8 mouse cellular contexts compared by ENCODE assay signal in genomic region chr2:137109321-137110213, GRCm38 (mm10). TPM values are rescaled to one million over a fixed set of nuclear protein-coding genes. Genes with fewer than 3 reads are reported as not detected.
DNase-seq lines count a peak whose midpoint lies in the region; ATAC-seq and TF ChIP-seq lines count a peak whose summit lies in the region.
"Had no signal": no experiment of that assay in that cellular context is flagged by ENCODE, and none has a peak within 500 bp of the region (broad histone marks: within the 10 kb centered on the region; RNA-seq: fewer than 3 reads in every experiment).

No protein-coding gene starts in this region.

- peak; percentile 52 to 54 for DNase-seq in right cerebral cortex, postnatal 10 days (ENCODE audit: low spot score in 2 of 2)
- DNase-seq in right cerebral cortex, postnatal 14 days, result no peak
- peak; percentile 73 for DNase-seq in hindbrain, postnatal 0 days (ENCODE audit: low spot score)
- no peak for DNase-seq in urinary bladder, adult 18-20 months (ENCODE audit: low spot score in 2 of 2)
- DNase-seq in cerebellum, adult 9-10 months, result no peak

- no peak overlapping the region for H3K4me3 ChIP-seq in forebrain, embryonic 16.5 days (replicated peaks; ENCODE audit: low read length)
- no peak overlapping the region for H3K4me3 ChIP-seq in hindbrain, postnatal 0 days (ENCODE audit: low read length)
- H3K4me3 ChIP-seq in midbrain, embryonic 16.5 days (ENCODE audit: low read depth, low read length), result no peak overlapping the region
- H3K4me3 ChIP-seq: layer of hippocampus, adult 2 months had no signal

- no peak for TF ChIP-seq CTCF in hindbrain, postnatal 0 days (IDR thresholded peaks at IDR 0.05; ENCODE audit: low read depth)

- H3K9me3 ChIP-seq in forebrain, embryonic 16.5 days (ENCODE audit: control insufficient read depth, low read length), result no peaks in the 10 kb centered on the region
- H3K9me3 ChIP-seq in hindbrain, postnatal 0 days (ENCODE audit: low read length), result no peaks in the 10 kb centered on the region
- no peaks in the 10 kb centered on the region for H3K9me3 ChIP-seq in midbrain, embryonic 16.5 days (replicated peaks; ENCODE audit: control insufficient read depth, low read length, poor library complexity, severe bottlenecking)

- H3K9ac ChIP-seq in forebrain, embryonic 16.5 days (replicated peaks; ENCODE audit: low read depth, low read length), result no peak overlapping the region
- H3K9ac ChIP-seq in hindbrain, postnatal 0 days (replicated peaks; ENCODE audit: low read length), result no peak overlapping the region
- H3K9ac ChIP-seq in midbrain, embryonic 16.5 days (ENCODE audit: low read depth, low read length), result no peak overlapping the region

- H3K4me1 ChIP-seq in forebrain, embryonic 16.5 days (replicated peaks; ENCODE audit: control insufficient read depth, insufficient read depth, low read length), result peaks cover 30% of the 10 kb centered on the region
- H3K4me1 ChIP-seq in hindbrain, postnatal 0 days (ENCODE audit: insufficient read depth, low read length), result peaks cover 5% of the 10 kb centered on the region; the same call in 1 of the 2 replicates
- peaks cover 38% of the 10 kb centered on the region for H3K4me1 ChIP-seq in midbrain, embryonic 16.5 days (ENCODE audit: control insufficient read depth, insufficient read depth, low read length)

- no peak overlapping the region for H3K4me2 ChIP-seq in forebrain, embryonic 16.5 days (ENCODE audit: low read length)
- H3K4me2 ChIP-seq in hindbrain, postnatal 0 days (ENCODE audit: low read depth, low read length), result peak overlapping the region; percentile 11; the same call in 1 of the 2 replicates
- H3K4me2 ChIP-seq in midbrain, embryonic 16.5 days (ENCODE audit: low read length), result peak overlapping the region; percentile 25; the same call in 1 of the 2 replicates

- no peak overlapping the region for H3K27ac ChIP-seq in forebrain, embryonic 16.5 days (ENCODE audit: low read length)
- H3K27ac ChIP-seq in hindbrain, postnatal 0 days, result peak overlapping the region; percentile 1; the same call in 1 of the 2 replicates
- no peak overlapping the region; the same call in 1 of the 2 replicates for H3K27ac ChIP-seq in midbrain, embryonic 16.5 days (ENCODE audit: low read length)
- H3K27ac ChIP-seq: layer of hippocampus, adult 2 months had no signal

- peaks cover 6% of the 10 kb centered on the region for H3K27me3 ChIP-seq in forebrain, embryonic 16.5 days (replicated peaks; ENCODE audit: control insufficient read depth, insufficient read depth, low read length)
- no peaks in the 10 kb centered on the region for H3K27me3 ChIP-seq in hindbrain, postnatal 0 days (ENCODE audit: insufficient read depth, low read length)
- H3K27me3 ChIP-seq in midbrain, embryonic 16.5 days (ENCODE audit: control insufficient read depth, insufficient read depth, low read depth, low read length), result no peaks in the 10 kb centered on the region; the same call in 1 of the 2 replicates

- H3K36me3 ChIP-seq in forebrain, embryonic 16.5 days (ENCODE audit: control insufficient read depth, insufficient read depth), result no peaks in the 10 kb centered on the region
- no peaks in the 10 kb centered on the region for H3K36me3 ChIP-seq in hindbrain, postnatal 0 days (ENCODE audit: insufficient read depth, low read length)
- no peaks in the 10 kb centered on the region for H3K36me3 ChIP-seq in midbrain, embryonic 16.5 days (ENCODE audit: control insufficient read depth, insufficient read depth, low read length)

- 18% methylated on average over 15 of the region's 15 CpGs for WGBS in forebrain, embryonic 16.5 days
- 26% methylated on average over 15 of the region's 15 CpGs for WGBS in hindbrain, postnatal 0 days
- WGBS in midbrain, embryonic 16.5 days, result 19% methylated on average over 15 of the region's 15 CpGs

- peak; percentile 77 for ATAC-seq in forebrain, embryonic 16.5 days
- peak; percentile 73 for ATAC-seq in hindbrain, postnatal 0 days
- ATAC-seq in midbrain, embryonic 16.5 days, result peak; percentile 72

RNA-seq across cellular contexts. Expression of gene Jag1, which starts 6.9 kb away (rescaled TPM):
- 8.9 and 12.4 TPM in 2 replicates for polyA plus RNA-seq in forebrain, embryonic 16.5 days (2015; fragmentation: Nextera tagmentation; extraction: Ambion mirVana)
- total RNA-seq in hindbrain, postnatal 0 days (2014; rRNA removed), result 8.5 and 8.7 TPM in 2 replicates
- polyA plus RNA-seq in hindbrain, postnatal 0 days (2015; fragmentation: Nextera tagmentation; extraction: Ambion mirVana), result 4.9 and 5.5 TPM in 2 replicates
- 8.6 and 10.1 TPM in 2 replicates for polyA plus RNA-seq in midbrain, embryonic 16.5 days (2015; fragmentation: Nextera tagmentation; extraction: Ambion mirVana)

Comparison
In these comparisons a context has a peak if more than half of its experiments do, and no peak if none do; other contexts are left out.
1. DNase-seq: peak in right cerebral cortex, postnatal 10 days (2 of 2) and hindbrain, postnatal 0 days (single experiment); none in right cerebral cortex, postnatal 14 days (single experiment), urinary bladder, adult 18-20 months (0 of 2) and cerebellum, adult 9-10 months (single experiment).
2. Peak in every context shown above with its lines, with median percentiles within 50 percentile points of each other: ATAC-seq.